Mouse (Mus musculus) embryo, embryonic 11 days (tissue): Measurements from ENCODE around the gene Scfd2.

Experiments
- DNase-seq: peaks from one replicate; pipeline ENCODE4 v3.0.0-alpha.2; 2015

The Scfd2 gene

DNA sequence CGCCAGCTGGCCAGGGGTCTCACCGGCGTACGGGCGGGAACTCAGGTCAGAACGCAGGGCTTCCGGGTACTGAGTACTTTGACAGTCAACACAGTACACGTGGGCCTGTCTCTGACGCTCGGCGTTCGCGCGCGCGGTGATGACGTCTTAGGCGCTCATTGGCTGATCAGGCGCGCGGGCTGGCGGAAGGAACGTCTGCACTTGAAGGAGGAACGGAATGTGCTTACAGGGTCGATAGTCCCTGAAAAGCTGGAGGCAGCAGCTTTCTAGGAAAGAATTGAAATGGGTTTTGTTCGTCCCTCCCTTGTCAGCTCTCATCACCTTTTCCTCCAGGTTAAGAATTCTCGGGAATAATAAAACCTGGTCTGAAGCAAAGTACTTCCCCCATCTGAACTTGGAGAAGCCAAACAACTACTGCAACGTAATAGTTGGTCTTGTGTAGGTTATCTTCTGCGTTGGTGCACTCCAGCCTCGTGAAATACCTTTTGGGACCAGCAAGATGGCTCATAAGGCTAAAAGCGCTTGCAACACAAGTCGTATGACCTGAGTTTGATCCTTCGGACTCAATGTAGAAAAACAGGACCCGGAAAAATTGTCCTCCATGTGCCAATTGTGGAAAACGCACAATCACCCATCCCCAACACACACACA, at the start of gene Scfd2:
Gene Scfd2 (minus strand): TSS at position 130 of the 651 bp plus-strand sequence.
- peak; percentile 96 for DNase-seq

DNA sequence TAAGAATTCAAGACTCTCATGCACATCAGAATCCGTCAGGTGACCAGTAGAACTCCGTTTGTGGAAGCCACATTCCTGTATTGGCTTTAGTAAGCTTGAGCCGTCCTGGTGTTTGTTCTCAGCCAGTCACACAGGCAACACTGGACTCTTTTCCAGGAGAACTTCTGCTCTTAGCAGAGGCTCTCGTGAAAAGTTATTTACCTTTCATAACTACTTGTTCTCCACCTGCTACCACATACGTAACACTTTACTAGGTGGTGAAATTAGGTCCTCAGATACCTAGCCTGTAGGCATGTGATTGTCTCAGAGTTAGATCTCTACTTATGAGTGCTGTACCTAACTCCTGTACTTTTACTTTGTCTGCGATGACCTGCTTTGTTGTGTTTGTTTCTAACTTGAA, 40.2 kb upstream of the Scfd2 start:
- DNase-seq, result no peak

GRCm38 (mm10) chr5:74561151-74561550, 29.6 kb upstream of the Scfd2 start:
- no peak for DNase-seq

GRCm38 (mm10) chr5:74549566-74549965, 18.0 kb upstream of the Scfd2 start:
- no peak for DNase-seq

DNA sequence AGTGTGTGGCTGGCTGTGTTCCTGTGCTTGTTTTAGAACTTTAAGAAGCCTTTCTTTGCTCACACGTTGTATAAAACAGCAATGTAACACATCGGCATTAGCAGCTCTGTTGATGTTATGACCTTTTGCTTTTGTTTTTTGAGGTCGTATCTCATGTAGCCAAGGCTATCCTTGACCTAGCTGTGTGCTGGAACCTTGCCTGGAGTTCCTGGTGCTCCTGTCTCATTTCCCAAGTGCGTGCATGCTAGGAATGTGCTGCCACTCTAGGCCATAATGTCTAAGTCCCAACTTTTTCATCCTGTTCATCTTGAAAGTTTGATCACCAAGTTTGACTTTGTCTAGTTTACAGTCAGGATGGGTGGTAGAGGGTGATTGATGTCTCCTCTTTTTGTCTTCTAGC, 14.0 kb upstream of the Scfd2 start:
- no peak for DNase-seq

DNA sequence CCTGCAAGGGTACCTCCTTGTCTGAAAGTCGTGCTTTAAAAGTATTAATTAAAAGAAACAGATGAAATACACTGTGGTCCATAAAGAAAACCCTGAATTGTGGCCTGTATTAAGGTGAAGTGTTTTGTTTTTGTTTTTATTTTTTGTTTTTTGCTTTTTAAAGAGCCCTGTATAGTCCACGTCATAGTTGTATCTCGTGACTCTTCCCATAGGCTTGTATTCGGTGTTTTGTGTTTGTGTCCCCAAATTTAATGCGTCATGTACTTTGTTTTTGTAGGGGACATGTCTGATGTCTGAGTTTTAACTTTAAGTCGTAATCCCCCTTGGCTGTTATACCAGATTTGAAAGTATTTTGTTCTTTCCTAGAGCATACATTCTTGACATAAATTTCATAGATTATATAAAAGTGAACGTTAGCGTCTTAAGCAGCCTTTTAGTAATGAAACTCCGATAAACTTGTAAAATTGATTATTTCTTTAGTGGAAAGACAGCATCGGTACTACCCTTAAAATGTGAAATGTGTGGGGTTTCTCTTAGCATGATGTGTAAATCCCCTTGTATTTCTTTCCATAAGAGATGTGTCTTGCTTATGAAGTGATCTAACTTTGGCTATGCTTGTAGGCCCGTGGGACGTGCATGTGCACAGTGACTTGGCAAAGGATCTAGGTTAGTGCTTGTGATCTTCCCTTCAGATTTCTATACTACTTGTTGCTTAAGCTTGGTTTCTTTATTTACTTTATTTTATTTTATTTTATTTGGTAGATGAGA, 4.8 kb upstream of the Scfd2 start:
- no peak for DNase-seq

DNA sequence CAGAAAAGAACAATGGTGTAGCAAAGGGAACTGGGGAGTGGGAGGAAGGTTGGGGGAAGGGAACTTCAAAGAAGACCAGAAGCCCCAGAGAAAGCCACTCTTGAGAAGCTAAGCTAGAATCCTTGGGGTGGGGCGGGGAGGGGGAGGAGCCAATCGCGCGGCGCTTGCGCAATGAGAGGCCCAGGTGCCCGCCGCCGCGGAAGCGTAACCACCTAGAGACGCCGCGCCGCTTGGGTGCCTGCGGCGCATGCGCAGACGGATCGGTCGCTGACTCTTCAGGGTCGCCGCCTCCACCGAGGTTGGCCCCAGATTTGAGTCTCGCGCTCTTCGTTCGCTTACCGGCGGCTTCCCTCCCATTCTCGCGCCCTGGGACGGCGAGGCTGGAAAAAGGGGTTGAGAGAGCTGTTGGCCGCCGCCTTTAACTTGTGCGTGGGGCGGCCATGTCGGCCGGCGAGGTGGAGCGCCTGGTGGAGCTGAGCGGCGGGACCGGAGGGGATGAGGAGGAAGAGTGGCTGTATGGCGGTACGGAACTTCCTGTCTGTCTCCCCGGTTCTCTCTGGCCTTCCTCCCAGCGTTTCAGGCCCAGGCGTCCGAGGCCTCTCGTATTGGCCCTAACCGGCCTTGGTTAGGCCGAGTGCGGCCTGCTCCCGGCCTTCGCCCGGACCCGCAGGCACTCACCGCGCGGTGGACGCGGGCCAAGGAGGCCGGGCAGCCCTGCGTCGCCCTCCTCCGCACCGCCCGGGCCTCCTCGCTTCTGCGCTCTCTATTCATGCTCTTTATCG, 3.9 kb upstream of the Scfd2 start, which contains the start of gene Fip1l1:
Gene Fip1l1 (plus strand): TSS at position 210 of the 782 bp plus-strand sequence.
- peak; percentile 99 for DNase-seq

- no peak for DNase-seq
Observed at GRCm38 (mm10) chr5:74530785-74531184, 774 bp downstream of the Scfd2 start.

DNA sequence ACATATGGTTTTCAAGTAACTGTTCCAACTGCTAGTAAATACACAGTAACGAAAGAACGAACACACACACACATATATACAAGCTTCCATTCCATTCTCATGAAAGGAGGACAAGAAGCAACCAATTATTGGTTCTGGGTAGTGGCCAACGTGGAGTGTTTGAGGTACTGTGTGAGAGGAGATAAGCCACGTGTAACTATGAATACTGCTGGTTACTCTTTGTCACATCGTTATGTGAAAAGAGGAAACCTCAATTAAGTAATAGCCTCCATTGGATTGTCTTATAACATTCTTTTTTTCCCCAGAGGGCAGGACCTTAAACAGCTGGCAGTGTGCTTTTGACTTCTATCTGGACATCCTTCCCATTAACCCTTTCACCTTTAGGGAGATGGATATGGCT, 4.5 kb downstream of the Scfd2 start:
- no peak for DNase-seq

DNA sequence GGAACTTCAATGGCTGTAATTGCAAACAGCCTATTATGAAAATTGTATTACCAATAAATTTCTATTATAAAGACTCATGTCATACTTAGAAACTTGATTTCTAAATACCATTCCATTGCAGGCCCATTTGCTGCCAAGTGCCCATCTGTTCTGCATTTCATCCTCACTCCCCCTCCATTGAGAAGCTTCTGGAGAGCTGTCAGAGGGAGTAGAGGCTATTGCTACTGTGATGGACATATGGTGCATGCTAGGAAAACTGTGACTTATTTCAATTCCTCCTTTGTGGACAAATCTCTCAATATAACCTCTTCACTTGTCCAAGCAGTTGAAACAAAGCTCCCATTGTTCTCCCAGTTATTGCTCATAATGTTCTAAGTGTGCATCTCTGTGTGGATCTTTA, 19.9 kb downstream of the Scfd2 start:
- no peak for DNase-seq

GRCm38 (mm10) chr5:74492705-74493104, 38.9 kb downstream of the Scfd2 start:
- no peak for DNase-seq

DNA sequence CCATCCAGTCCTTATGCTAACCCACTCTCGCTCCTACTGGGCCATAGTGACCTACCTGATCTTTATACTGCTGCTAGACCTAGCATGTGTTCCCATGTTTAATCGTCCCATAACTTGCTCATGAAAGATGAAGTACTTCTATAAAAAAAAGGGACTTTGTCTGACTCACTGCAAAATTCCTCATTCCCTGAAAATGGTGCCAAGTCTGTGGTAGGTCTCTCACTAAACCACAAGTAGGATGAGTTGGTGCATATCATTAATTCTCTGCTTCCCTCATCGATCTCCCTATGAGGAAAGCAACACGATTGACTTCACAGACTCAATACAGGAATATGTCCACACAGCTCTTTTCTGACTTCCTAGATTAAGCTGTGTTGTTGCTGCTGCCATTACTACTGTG, 46.9 kb downstream of the Scfd2 start:
- DNase-seq, result no peak

- no peak for DNase-seq
Observed at GRCm38 (mm10) chr5:74482633-74483032, 48.9 kb downstream of the Scfd2 start.

GRCm38 (mm10) chr5:74482034-74482433, 49.5 kb downstream of the Scfd2 start:
- peak; percentile 37 for DNase-seq

DNA sequence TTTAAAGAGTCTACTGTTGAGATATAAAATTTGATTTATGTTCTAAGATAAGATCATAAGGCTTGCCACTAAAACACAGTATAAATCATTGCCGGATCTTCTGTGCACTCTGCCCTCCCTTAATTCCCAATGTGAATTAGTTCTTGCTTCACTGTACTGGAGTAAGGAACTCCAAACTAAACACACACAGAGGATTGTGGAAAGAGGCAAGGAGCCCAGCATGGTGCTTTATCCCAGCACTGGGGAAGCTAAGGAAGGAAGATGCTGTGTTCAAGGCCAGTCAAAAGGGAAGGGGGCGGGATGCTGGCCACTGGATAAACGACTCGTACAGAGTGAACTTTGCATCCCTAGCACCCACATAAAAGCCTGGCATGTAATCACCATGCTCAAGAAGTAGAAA, 51.1 kb downstream of the Scfd2 start:
- DNase-seq, result no peak

DNA sequence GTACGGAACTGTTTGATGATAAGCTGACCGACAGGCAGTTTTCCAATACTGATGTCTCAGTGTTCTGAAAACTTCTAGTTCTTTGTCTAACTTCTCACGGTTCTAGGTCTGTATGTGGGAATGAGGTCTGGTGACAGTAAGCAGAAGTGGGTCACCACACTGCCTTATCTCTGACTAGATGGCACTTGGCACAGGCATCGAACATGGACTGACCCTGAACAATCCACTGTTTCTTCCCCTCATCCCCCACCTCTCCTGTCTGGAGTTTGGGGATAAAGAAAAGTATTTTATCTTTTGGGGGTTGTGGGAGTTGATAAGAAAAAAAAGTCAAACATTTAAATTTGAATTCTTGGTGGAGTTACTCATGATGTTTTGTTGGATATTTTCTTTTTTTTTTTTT, 51.6 kb downstream of the Scfd2 start:
- no peak for DNase-seq

DNA sequence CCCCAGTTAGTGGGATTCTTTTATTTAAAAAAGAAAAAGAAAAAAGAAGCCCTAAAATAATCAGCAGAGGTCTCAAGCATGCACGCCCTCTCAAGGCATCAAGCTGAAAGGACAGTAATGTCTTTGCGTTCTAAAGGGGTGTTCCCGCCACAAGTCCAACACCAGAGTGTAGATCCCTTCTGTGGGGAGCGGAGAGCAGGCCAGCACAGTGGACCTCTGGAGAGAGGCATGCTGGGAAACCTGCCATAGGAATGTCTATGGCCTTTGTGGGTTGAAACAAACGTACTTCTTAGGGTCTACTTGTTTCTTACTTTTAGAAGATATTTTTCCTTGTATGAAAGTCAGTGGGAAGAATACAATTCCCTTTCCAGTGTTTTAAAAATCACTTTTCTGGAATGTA, 52.4 kb downstream of the Scfd2 start:
- DNase-seq, result no peak

GRCm38 (mm10) chr5:74476551-74476950, 55.0 kb downstream of the Scfd2 start:
- no peak for DNase-seq

DNA sequence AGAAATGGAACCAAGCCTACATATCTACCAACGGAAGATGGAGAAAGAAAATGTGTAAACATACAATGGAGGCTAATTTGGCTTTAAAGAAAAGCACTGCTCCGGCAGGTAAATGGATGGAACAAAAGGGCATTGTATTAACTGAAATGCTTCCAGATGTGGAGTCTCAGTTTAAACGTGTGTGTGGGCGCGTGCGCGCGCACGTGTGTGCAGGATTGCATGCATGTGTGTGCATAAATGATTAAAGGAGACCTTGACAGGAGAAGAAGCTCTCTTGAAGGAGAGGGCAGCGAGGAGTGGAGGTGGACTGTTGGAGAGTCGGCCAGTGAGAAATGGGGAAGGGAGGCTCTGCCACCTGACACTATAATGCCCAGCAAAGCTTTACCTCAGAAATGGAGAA, 58.4 kb downstream of the Scfd2 start:
- DNase-seq, result peak; percentile 41

DNA sequence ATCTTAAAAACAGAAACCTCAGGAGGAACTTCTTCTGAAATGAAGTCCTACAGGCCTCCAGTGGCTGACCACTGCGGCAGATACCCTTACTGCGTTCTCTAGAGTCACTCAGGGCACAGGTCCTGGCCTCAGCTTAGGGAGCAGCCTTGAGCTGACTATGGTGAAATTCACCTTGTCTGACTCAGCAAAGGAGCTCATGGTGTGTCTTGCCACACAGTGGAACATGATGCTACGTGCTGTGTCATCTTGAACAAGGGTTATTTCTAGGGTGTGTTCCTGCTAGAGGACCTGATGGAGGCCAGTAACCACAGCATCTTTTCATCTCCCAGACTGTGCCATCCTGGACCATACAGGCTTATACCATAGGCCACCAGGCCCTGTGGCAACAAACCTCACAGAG, 60.7 kb downstream of the Scfd2 start:
- no peak for DNase-seq

GRCm38 (mm10) chr5:74469620-74470019, 61.9 kb downstream of the Scfd2 start:
- DNase-seq, result no peak

GRCm38 (mm10) chr5:74467753-74468152, 63.8 kb downstream of the Scfd2 start:
- DNase-seq, result no peak

- DNase-seq, result no peak
Observed at GRCm38 (mm10) chr5:74456759-74457158, 74.8 kb downstream of the Scfd2 start.
